In genomic region chr3:127118777-127119176, GRCm38 (mm10) we compare ENCODE assay signal across 18 mouse cellular contexts.
DNase-seq lines count a peak whose midpoint lies in the region; ATAC-seq and TF ChIP-seq lines count a peak whose summit lies in the region.
"Had no signal": no experiment of that assay in that cellular context is flagged by ENCODE, and none has a peak within 500 bp of the region (broad histone marks: within the 10 kb centered on the region; RNA-seq: fewer than 3 reads in every experiment).

No protein-coding gene starts in this region.

- H3K4me1 ChIP-seq in liver, embryonic 16.5 days (ENCODE audit: control insufficient read depth, low read depth, low read length) = no peaks in the 10 kb centered on the region

- no peak overlapping the region for H3K4me2 ChIP-seq in liver, embryonic 16.5 days (ENCODE audit: low read depth, low read length)
- H3K4me2 ChIP-seq: embryonic facial prominence, embryonic 12.5 days; forebrain, embryonic 15.5 days; heart, embryonic 13.5 days; hindbrain, embryonic 15.5 days had no signal

- peak; percentile 69 for ATAC-seq in liver, embryonic 16.5 days (ENCODE audit: low read depth)
- ATAC-seq: forebrain, embryonic 15.5 days had no signal

- TF ChIP-seq CTCF in layer of hippocampus, adult 2 months (conservative IDR thresholded peaks at IDR 0.05) = no peak

- H3K9ac ChIP-seq in liver, embryonic 16.5 days (ENCODE audit: low read depth, low read length) = no peak overlapping the region
- H3K9ac ChIP-seq: embryonic facial prominence, embryonic 12.5 days; forebrain, embryonic 15.5 days; heart, embryonic 13.5 days; hindbrain, embryonic 15.5 days had no signal

- DNase-seq in layer of hippocampus, adult 2 months (ENCODE audit: low spot score in 2 of 2) = no peak
- no peak for DNase-seq in layer of hippocampus, postnatal 10 days (ENCODE audit: low spot score in 2 of 2)
- DNase-seq in adipocyte (ENCODE audit: low spot score) = peak; percentile 47
- peak; percentile 84 for DNase-seq in brain, adult 2 months (ENCODE audit: low read depth, low spot score)
- DNase-seq in urinary bladder, postnatal 10 days (ENCODE audit: low spot score) = no peak
- DNase-seq in ovary, postnatal 10 days (ENCODE audit: low spot score) = no peak
- DNase-seq: adrenal gland, adult 8-10 months; adrenal gland, postnatal 36 days; cerebellum, adult 11 months; cerebellum, adult 8-10 months; cerebellum, postnatal 14 days; gastrocnemius, postnatal 14 days; heart, postnatal 36 days had no signal

- 52% methylated on average over 4 of the region's 4 CpGs for WGBS in liver, embryonic 16.5 days (ENCODE audit: insufficient replicate concordance)

- H3K36me3 ChIP-seq in liver, embryonic 16.5 days (ENCODE audit: control insufficient read depth, insufficient read depth) = no peaks in the 10 kb centered on the region
- H3K36me3 ChIP-seq: embryonic facial prominence, embryonic 12.5 days; forebrain, embryonic 15.5 days; heart, embryonic 13.5 days; hindbrain, embryonic 15.5 days had no signal

- H3K4me3 ChIP-seq in layer of hippocampus, adult 2 months = no peak overlapping the region
- no peak overlapping the region for H3K4me3 ChIP-seq in liver, embryonic 16.5 days (ENCODE audit: low read depth, low read length)
- H3K4me3 ChIP-seq: embryonic facial prominence, embryonic 12.5 days; forebrain, embryonic 15.5 days; heart, embryonic 13.5 days; hindbrain, embryonic 15.5 days had no signal

- H3K27me3 ChIP-seq in liver, embryonic 16.5 days (ENCODE audit: control insufficient read depth, insufficient read depth, low read depth, low read length) = no peaks in the 10 kb centered on the region
- H3K27me3 ChIP-seq: embryonic facial prominence, embryonic 12.5 days; forebrain, embryonic 15.5 days; heart, embryonic 13.5 days; hindbrain, embryonic 15.5 days had no signal

- peak overlapping the region; percentile 56 for H3K27ac ChIP-seq in layer of hippocampus, adult 2 months
- H3K27ac ChIP-seq in liver, embryonic 16.5 days (ENCODE audit: low read length) = no peak overlapping the region
- H3K27ac ChIP-seq: embryonic facial prominence, embryonic 12.5 days; forebrain, embryonic 15.5 days; heart, embryonic 13.5 days; hindbrain, embryonic 15.5 days had no signal

- H3K9me3 ChIP-seq in liver, embryonic 16.5 days (replicated peaks; ENCODE audit: control insufficient read depth, low read length) = no peaks in the 10 kb centered on the region
- H3K9me3 ChIP-seq: embryonic facial prominence, embryonic 12.5 days; forebrain, embryonic 15.5 days; heart, embryonic 13.5 days; hindbrain, embryonic 15.5 days had no signal

Comparison
In these comparisons a context has a peak if more than half of its experiments do, and no peak if none do; other contexts are left out.
1. DNase-seq: peak in adipocyte (single experiment) and brain, adult 2 months (single experiment); none in layer of hippocampus, adult 2 months (0 of 2), layer of hippocampus, postnatal 10 days (0 of 2), urinary bladder, postnatal 10 days (single experiment) and ovary, postnatal 10 days (single experiment).